9 mouse cellular contexts compared by ENCODE assay signal in the genomic region with DNA sequence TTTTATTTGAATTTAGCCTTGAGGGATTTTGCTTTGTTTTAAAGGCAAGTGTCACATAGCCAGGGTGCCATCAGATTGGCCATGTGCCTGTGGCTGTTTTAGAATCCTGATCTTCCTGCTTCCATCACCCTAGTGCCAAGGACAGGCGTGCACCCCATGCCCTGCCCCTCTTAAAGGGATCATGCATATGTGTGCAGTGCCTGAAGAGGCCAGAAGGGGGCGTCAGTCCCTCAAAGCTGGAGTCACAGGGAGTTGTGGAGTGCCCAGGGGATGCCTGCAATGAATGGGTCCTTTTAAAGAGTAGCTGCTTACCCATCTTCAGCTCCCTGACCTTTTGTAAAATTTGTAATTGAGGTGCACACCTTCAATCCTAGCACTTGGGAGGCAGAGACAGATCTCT. TPM values are rescaled to one million over a fixed set of nuclear protein-coding genes. Genes with fewer than 3 reads are reported as not detected.
DNase-seq lines count a peak whose midpoint lies in the region; ATAC-seq and TF ChIP-seq lines count a peak whose summit lies in the region.
"Had no signal": no experiment of that assay in that cellular context is flagged by ENCODE, and none has a peak within 500 bp of the region (broad histone marks: within the 10 kb centered on the region; RNA-seq: fewer than 3 reads in every experiment).

No protein-coding gene starts in this region.

- H3K4me1 ChIP-seq in MEL (ENCODE audit: control insufficient read depth in 1 of 2, insufficient read depth in 2 of 2, low read length in 2 of 2): no peaks in the 10 kb centered on the region
- H3K4me1 ChIP-seq in liver, postnatal 0 days (ENCODE audit: insufficient read depth): no peaks in the 10 kb centered on the region
- peaks cover 5% of the 10 kb centered on the region for H3K4me1 ChIP-seq in forebrain, embryonic 15.5 days

- TF ChIP-seq RAD21 in MEL (IDR thresholded peaks at IDR 0.05; ENCODE audit: low read depth, low read length): peak; percentile 61

- peak; percentile 49 for DNase-seq in adrenal gland, postnatal 10 days
- DNase-seq in adrenal gland, adult 18-20 months (ENCODE audit: low spot score in 2 of 2): no peak
- peak; percentile 51 for DNase-seq in left cerebral cortex, postnatal 4 days
- DNase-seq in left cerebral cortex, adult 8-10 months (ENCODE audit: low spot score in 2 of 2): no peak
- peak; percentile 72 for DNase-seq in MEL (ENCODE audit: low read depth, low spot score)
- peak; percentile 60 for DNase-seq in liver, postnatal 0 days
- no peak for DNase-seq in spleen, postnatal 4 days (ENCODE audit: low spot score in 2 of 2)

- H3K36me3 ChIP-seq in MEL (ENCODE audit: control insufficient read depth in 1 of 2, insufficient read depth in 2 of 2, low read length in 2 of 2): peaks cover 0 to 5% of the 10 kb centered on the region in 2 experiments; a peak in 2 of 4 replicates
- peaks cover 70% of the 10 kb centered on the region for H3K36me3 ChIP-seq in liver, postnatal 0 days (replicated peaks; ENCODE audit: insufficient read depth, low read length)
- peaks cover 72% of the 10 kb centered on the region for H3K36me3 ChIP-seq in forebrain, embryonic 15.5 days

- H3K4me3 ChIP-seq in MEL (ENCODE audit: control insufficient read depth in 1 of 2, insufficient read depth in 1 of 2, low read depth in 2 of 2, low read length in 2 of 2): no peak overlapping the region
- H3K4me3 ChIP-seq in liver, postnatal 0 days (ENCODE audit: low read depth, low read length): no peak overlapping the region
- no peak overlapping the region for H3K4me3 ChIP-seq in forebrain, embryonic 15.5 days

- ATAC-seq in liver, postnatal 0 days: peak; percentile 53; the same call in 1 of the 2 replicates
- ATAC-seq in forebrain, embryonic 15.5 days (replicated peaks): no peak

- TF ChIP-seq EP300 in MEL (IDR thresholded peaks at IDR 0.05; ENCODE audit: low read depth in 1 of 2, low read length in 2 of 2): no peak
- TF ChIP-seq EP300 in liver, postnatal 0 days (IDR thresholded peaks at IDR 0.05; ENCODE audit: low read depth): no peak

- no peaks in the 10 kb centered on the region for H3K27me3 ChIP-seq in MEL (ENCODE audit: control insufficient read depth in 1 of 2, insufficient read depth in 2 of 2, low read length in 2 of 2)
- H3K27me3 ChIP-seq in liver, postnatal 0 days (ENCODE audit: insufficient read depth, low read length): no peaks in the 10 kb centered on the region
- no peaks in the 10 kb centered on the region for H3K27me3 ChIP-seq in forebrain, embryonic 15.5 days

- H3K4me2 ChIP-seq in liver, postnatal 0 days (ENCODE audit: low read depth, low read length): no peak overlapping the region
- H3K4me2 ChIP-seq in forebrain, embryonic 15.5 days (replicated peaks): no peak overlapping the region

- no peak overlapping the region for H3K27ac ChIP-seq in MEL (ENCODE audit: control insufficient read depth, low read depth, low read length)
- no peak overlapping the region for H3K27ac ChIP-seq in liver, postnatal 0 days (ENCODE audit: low read depth)
- H3K27ac ChIP-seq in forebrain, embryonic 15.5 days (replicated peaks): no peak overlapping the region

- intact Hi-C loops in left cerebral cortex, postnatal 4 days (cut with DNase I): no loop called here

- TF ChIP-seq POLR2A in MEL (IDR thresholded peaks at IDR 0.05; ENCODE audit: control insufficient read depth in 1 of 2, insufficient read depth in 1 of 2, low read depth in 1 of 2, low read length in 2 of 2, poor library complexity in 1 of 2): no peak

- H3K79me2 ChIP-seq in MEL (ENCODE audit: control insufficient read depth, insufficient read depth, low read length, poor library complexity): no peaks in the 10 kb centered on the region; the same call in 1 of the 2 replicates

- peak; percentile 73 to 84 (median 79) for TF ChIP-seq CTCF in MEL (IDR thresholded peaks at IDR 0.05 in 2 of 3, conservative IDR thresholded peaks at IDR 0.05 in 1 of 3; ENCODE audit: control insufficient read depth in 1 of 3, insufficient read depth in 1 of 3, low read depth in 2 of 3, low read length in 3 of 3, poor library complexity in 1 of 3, severe bottlenecking in 1 of 3)
- peak; percentile 78 for TF ChIP-seq CTCF in liver, postnatal 0 days (IDR thresholded peaks at IDR 0.05; ENCODE audit: low read depth)

- H3K9me3 ChIP-seq in MEL (replicated peaks; ENCODE audit: insufficient read depth, low read length): no peaks in the 10 kb centered on the region
- no peaks in the 10 kb centered on the region for H3K9me3 ChIP-seq in liver, postnatal 0 days (ENCODE audit: low read length)
- no peaks in the 10 kb centered on the region for H3K9me3 ChIP-seq in forebrain, embryonic 15.5 days

- 36% methylated on average over 2 of the region's 2 CpGs for WGBS in liver, postnatal 0 days (ENCODE audit: insufficient replicate concordance)
- WGBS in forebrain, embryonic 15.5 days: 19% methylated on average over 2 of the region's 2 CpGs

- H3K9ac ChIP-seq in MEL (ENCODE audit: control insufficient read depth, low read depth, low read length, poor library complexity, severe bottlenecking): no peak overlapping the region
- no peak overlapping the region for H3K9ac ChIP-seq in liver, postnatal 0 days (replicated peaks)
- H3K9ac ChIP-seq in forebrain, embryonic 15.5 days (replicated peaks): no peak overlapping the region

TF ChIP-seq in MEL, 35 proteins besides CTCF, POLR2A, EP300 and RAD21:
- TF ChIP-seq ZC3H11A (IDR thresholded peaks at IDR 0.05; ENCODE audit: low read depth, low read length) (peak; percentile 36; the same call in 1 of the 2 replicates), SMC3 (IDR thresholded peaks at IDR 0.05; ENCODE audit: low read depth, low read length) (peak; percentile 62), NELFE (IDR thresholded peaks at IDR 0.05; ENCODE audit: low read depth, low read length) (no peak)
TF ChIP-seq in MEL: peak in this region for 2.

RNA-seq across cellular contexts. Expression of a gene that starts 6.3 kb away (rescaled TPM):
- 1 to 10 TPM; 2.3 to 3.7 TPM for total RNA-seq in adrenal gland, postnatal 10 days (2021)
- total RNA-seq in adrenal gland, adult 18-20 months (2021): 1 to 10 TPM; 2.0 to 2.5 TPM
- total RNA-seq in left cerebral cortex, postnatal 4 days (2021): 10 to 100 TPM; 61.6 to 67.6 TPM
- total RNA-seq in left cerebral cortex, adult 8-10 months (2022): 10 to 100 TPM; 83.6 to 94.5 (median 88.4) TPM
- 3.4 and 5.0 TPM in 2 replicates for total RNA-seq in MEL (2012; rRNA removed)
- polyA plus RNA-seq in MEL (2012; ENCODE audit: insufficient read depth in 1 of 2, insufficient read length in 2 of 2, low read depth in 1 of 2, low replicate concordance in 2 of 2, missing spikeins in 1 of 2): 1 to 10 TPM in 1 of 2 experiments, not detected in 1; 7.7 TPM
- polyA plus RNA-seq in liver, postnatal 0 days (2015; fragmentation: Nextera tagmentation; extraction: Ambion mirVana): 0.12 TPM in 1 of 2 replicates, not detected in the other
- 31.3 and 31.9 TPM in 2 replicates for polyA plus RNA-seq in forebrain, embryonic 15.5 days (2015; fragmentation: Nextera tagmentation; extraction: Ambion mirVana)

RNA-seq across cellular contexts. Expression of a gene that starts 7.0 kb away (rescaled TPM):
- total RNA-seq in adrenal gland, postnatal 10 days (2021): 100 to 1,000 TPM; 203 to 216 TPM
- 100 to 1,000 TPM; 185 to 205 TPM for total RNA-seq in adrenal gland, adult 18-20 months (2021)
- 100 to 1,000 TPM; 110 to 113 TPM for total RNA-seq in left cerebral cortex, postnatal 4 days (2021)
- total RNA-seq in left cerebral cortex, adult 8-10 months (2022): 100 to 1,000 TPM; 123 to 154 (median 139) TPM
- 132 and 134 TPM in 2 replicates for total RNA-seq in MEL (2012; rRNA removed)
- polyA plus RNA-seq in MEL (2012; ENCODE audit: insufficient read depth in 1 of 2, insufficient read length in 2 of 2, low read depth in 1 of 2, low replicate concordance in 2 of 2, missing spikeins in 1 of 2): 100 to 1,000 TPM in 1 of 2 experiments, not detected in 1; 232 TPM
- polyA plus RNA-seq in liver, postnatal 0 days (2015; fragmentation: Nextera tagmentation; extraction: Ambion mirVana): 162 and 171 TPM in 2 replicates
- polyA plus RNA-seq in forebrain, embryonic 15.5 days (2015; fragmentation: Nextera tagmentation; extraction: Ambion mirVana): 266 and 271 TPM in 2 replicates

RNA-seq across cellular contexts. Expression of a gene that starts 7.0 kb away (rescaled TPM):
- 10 to 100 TPM; 63.4 to 67.7 TPM for total RNA-seq in adrenal gland, postnatal 10 days (2021)
- 10 to 100 TPM; 63.9 to 70.5 TPM for total RNA-seq in adrenal gland, adult 18-20 months (2021)
- total RNA-seq in left cerebral cortex, postnatal 4 days (2021): 10 to 100 TPM; 65.7 to 69.9 TPM
- 10 to 100 TPM; 47.5 to 55.7 (median 51.8) TPM for total RNA-seq in left cerebral cortex, adult 8-10 months (2022)
- total RNA-seq in MEL (2012; rRNA removed): 94.1 and 102 TPM in 2 replicates
- polyA plus RNA-seq in MEL (2012; ENCODE audit: insufficient read depth in 1 of 2, insufficient read length in 2 of 2, low read depth in 1 of 2, low replicate concordance in 2 of 2, missing spikeins in 1 of 2): 100 to 1,000 TPM in 1 of 2 experiments, not detected in 1; 116 TPM
- 15.2 and 16.3 TPM in 2 replicates for polyA plus RNA-seq in liver, postnatal 0 days (2015; fragmentation: Nextera tagmentation; extraction: Ambion mirVana)
- 52.2 and 53.8 TPM in 2 replicates for polyA plus RNA-seq in forebrain, embryonic 15.5 days (2015; fragmentation: Nextera tagmentation; extraction: Ambion mirVana)

RNA-seq across cellular contexts. Expression of a gene that starts 20.3 kb away (rescaled TPM):
- total RNA-seq in adrenal gland, postnatal 10 days (2021): 1 to 10 TPM in 1 of 2 experiments, under 1 TPM in 1; 0.88 to 1.2 TPM
- total RNA-seq in adrenal gland, adult 18-20 months (2021): not detected
- total RNA-seq in left cerebral cortex, postnatal 4 days (2021): 1 to 10 TPM; 6.8 to 7.9 TPM
- 10 to 100 TPM in 2 of 4 experiments, 1 to 10 TPM in 2; 4.2 to 13.4 (median 7.4) TPM for total RNA-seq in left cerebral cortex, adult 8-10 months (2022)
- 1.9 and 2.6 TPM in 2 replicates for total RNA-seq in MEL (2012; rRNA removed)
- polyA plus RNA-seq in MEL (2012; ENCODE audit: insufficient read depth in 1 of 2, insufficient read length in 2 of 2, low read depth in 1 of 2, low replicate concordance in 2 of 2, missing spikeins in 1 of 2): 1 to 10 TPM in 1 of 2 experiments, not detected in 1; 1.9 TPM
- 0.16 TPM in 1 of 2 replicates, not detected in the other for polyA plus RNA-seq in liver, postnatal 0 days (2015; fragmentation: Nextera tagmentation; extraction: Ambion mirVana)
- 0.87 and 5.1 TPM in 2 replicates for polyA plus RNA-seq in forebrain, embryonic 15.5 days (2015; fragmentation: Nextera tagmentation; extraction: Ambion mirVana)
- polyA plus RNA-seq: embryonic facial prominence, embryonic 14.5 days had no signal

RNA-seq across cellular contexts. Expression of a gene that starts 26.7 kb away (rescaled TPM):
- 10 to 100 TPM; 23.8 to 33.3 TPM for total RNA-seq in adrenal gland, postnatal 10 days (2021)
- 10 to 100 TPM; 18.5 to 19.8 TPM for total RNA-seq in adrenal gland, adult 18-20 months (2021)
- total RNA-seq in left cerebral cortex, postnatal 4 days (2021): 10 to 100 TPM; 20.0 to 22.3 TPM
- total RNA-seq in left cerebral cortex, adult 8-10 months (2022): 10 to 100 TPM in 1 of 4 experiments, 1 to 10 TPM in 3; 9.2 to 12.1 (median 9.8) TPM
- 8.2 and 12.2 TPM in 2 replicates for total RNA-seq in MEL (2012; rRNA removed)
- polyA plus RNA-seq in MEL (2012; ENCODE audit: insufficient read depth in 1 of 2, insufficient read length in 2 of 2, low read depth in 1 of 2, low replicate concordance in 2 of 2, missing spikeins in 1 of 2): 10 to 100 TPM in 1 of 2 experiments, not detected in 1; 22.8 TPM
- polyA plus RNA-seq in liver, postnatal 0 days (2015; fragmentation: Nextera tagmentation; extraction: Ambion mirVana): 4.3 and 5.6 TPM in 2 replicates
- polyA plus RNA-seq in forebrain, embryonic 15.5 days (2015; fragmentation: Nextera tagmentation; extraction: Ambion mirVana): 52.5 and 55.7 TPM in 2 replicates

Comparison
In these comparisons a context has a peak if more than half of its experiments do, and no peak if none do; other contexts are left out.
1. DNase-seq: peak in adrenal gland, postnatal 10 days (single experiment), left cerebral cortex, postnatal 4 days (single experiment), MEL (single experiment) and liver, postnatal 0 days (single experiment); none in adrenal gland, adult 18-20 months (0 of 2), left cerebral cortex, adult 8-10 months (0 of 2) and spleen, postnatal 4 days (0 of 2).
2. RNA of a gene that starts 6.3 kb away (total RNA-seq): 83.6 to 94.5 TPM in left cerebral cortex, adult 8-10 months and 61.6 to 67.6 TPM in left cerebral cortex, postnatal 4 days; 3.4 to 5.0 TPM in MEL, 2.3 to 3.7 TPM in adrenal gland, postnatal 10 days and 2.0 to 2.5 TPM in adrenal gland, adult 18-20 months; every median in the first group is over 10 times any median in the second.